Mouse (Mus musculus) A20 (cell line): ENCODE data around the gene Sowahb.

ENCODE experiments used
- DNase-seq: peaks from one replicate; pipeline ENCODE4 v3.0.0-alpha.2; 2011; ENCODE audit warnings: low read depth, low spot score

Sowahb gene

DNA sequence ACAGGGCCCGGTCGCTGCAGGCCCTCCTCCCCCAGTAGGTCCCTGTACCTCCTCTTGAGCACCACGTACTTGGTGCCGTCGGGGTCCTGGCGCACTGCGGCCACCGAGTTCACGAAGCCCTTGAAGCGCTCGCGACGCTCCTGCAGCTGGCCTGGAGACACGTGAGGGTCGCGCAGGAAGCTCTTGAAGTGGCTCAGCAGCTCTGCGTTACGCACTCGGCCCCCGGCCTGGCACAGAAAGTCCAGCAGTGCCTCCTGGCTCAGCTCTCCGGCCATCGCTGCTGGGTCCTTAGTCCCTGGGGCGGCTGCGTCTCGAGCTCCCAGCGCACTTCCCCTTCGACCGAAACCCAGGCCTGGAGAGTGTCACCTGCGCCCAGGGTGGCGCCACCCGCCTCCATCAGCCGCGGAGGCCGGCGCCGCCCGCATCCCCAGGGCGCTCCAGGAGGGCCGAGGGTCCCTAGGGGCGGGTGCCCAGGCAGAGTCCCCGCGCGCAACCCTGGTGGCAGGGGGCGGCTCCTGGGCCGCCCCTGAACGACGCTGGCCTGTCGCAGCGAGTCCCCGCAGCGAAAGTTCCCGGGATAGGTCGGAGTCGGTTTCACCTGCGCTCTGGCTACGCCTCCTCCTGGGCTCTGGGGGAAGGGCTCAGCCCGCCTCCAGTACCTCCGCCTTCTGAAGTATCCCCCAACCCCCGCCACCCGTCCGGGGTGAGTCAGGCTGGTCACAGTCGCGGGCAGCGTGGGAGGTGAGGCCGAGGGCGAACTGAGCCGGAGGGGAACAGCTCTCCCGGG, at the start of gene Sowahb:
Sowahb (minus strand) TSS at position 439 of the 787 bp plus-strand sequence.
- no peak for DNase-seq

GRCm38 (mm10) chr5:93093638-93094527, 49.1 kb upstream of the Sowahb start:
- peak; percentile 75 for DNase-seq

GRCm38 (mm10) chr5:93092857-93093622, 48.2 kb upstream of the Sowahb start, which contains the start of gene Sept11:
Gene Sept11 (plus strand): TSS chr5:93093437.
- peak; percentile 96 for DNase-seq

DNA sequence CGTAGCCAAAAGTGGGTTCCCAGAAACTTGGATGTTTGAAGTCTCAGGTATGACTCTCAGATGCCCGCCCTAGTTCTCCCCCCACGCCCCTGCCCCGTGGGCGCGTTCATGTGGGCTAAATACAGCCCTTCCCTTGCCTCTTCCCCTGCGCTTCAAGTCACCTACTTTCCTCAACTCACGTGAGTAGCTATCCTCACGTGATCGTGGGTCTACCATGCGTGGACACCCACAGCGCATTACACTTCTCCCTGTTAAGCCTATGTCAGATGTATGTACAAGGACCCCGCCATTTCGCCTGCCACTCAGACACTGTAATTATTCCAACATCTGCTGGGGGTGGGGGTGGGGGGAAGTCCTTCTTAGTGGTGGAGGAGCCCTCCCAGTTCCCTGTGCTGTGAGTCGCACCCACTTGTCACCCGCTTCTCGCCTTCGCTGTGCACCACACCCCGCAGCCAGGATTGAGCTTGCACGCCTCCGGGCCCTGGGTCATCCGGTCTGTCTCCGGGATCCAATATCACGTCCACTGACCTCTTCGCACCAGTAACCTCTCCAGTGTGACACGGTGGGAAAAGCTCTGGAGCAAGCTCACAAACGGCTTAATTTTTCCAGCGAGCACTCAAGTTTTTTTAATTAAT, 47.4 kb upstream of the Sowahb start:
- peak; percentile 25 for DNase-seq

- no peak for DNase-seq
Observed at GRCm38 (mm10) chr5:93091266-93091665, 46.4 kb upstream of the Sowahb start.

DNA sequence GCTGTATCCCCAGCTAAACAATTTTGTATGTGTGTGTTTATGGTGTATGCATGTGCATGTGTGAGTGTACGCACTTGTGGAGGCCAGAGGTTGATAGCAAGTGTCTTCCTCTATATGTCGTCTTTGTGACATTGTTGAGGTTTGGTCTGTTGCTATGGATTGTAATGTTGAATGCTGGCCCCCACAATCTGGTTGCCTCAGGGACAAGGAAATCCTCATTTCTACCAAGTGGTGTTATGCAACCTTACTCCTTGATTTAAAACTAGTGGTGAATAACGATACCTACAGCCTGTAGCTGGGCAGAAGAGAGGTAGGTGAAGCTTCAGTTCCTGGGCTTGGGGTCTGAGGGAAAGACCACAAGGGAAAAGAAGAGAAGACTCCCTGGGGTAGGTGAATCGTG, 41.1 kb upstream of the Sowahb start:
- DNase-seq: no peak

DNA sequence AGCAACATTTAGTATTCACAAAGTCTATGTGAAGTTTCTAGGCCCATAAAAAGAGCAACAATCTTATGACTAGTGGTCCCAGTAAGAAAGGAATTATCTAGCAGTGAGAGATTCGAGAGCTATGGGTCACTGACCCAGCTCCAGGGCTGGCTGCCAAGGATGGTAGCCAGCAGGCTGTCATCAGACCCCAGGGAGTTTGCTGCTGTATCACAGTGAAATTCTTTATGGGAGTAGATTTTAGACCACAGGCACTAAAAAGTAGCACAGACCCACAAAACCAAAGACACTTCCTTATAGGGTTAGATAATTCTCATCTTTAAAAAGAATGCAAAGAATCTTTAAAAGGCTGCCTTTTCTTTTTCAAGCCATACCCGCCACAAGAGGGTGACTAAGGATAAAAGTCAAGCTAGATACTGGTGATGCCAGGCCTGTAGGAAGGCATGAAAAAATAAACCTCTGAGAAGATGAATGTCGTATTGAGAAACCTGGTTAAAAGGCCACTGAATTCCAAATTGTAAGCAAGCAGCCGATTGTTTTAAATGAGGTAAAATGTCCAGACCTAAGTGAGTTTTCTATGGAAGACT, 40.3 kb upstream of the Sowahb start:
- DNase-seq: no peak

DNA sequence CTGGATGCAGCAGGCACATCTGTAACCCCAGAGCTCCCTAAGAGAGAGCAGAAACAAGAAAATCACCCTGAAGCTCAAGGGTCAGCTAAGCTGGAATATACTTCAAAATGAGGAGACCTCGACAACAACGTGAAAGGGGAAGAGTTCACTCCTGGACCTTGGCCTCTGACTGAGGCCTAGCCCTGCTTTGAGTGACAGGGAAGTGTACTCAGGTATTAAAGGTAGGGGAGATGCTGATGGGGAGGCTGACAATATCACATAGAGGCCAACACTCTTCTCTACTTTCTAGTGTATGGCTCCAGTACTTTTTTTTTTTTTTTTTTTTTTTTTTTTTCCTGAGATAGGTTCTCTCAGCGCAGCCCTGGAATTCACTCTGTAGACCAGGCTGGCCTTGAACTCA, 34.8 kb upstream of the Sowahb start:
- DNase-seq: no peak

GRCm38 (mm10) chr5:93077661-93078323, 33.0 kb upstream of the Sowahb start:
- DNase-seq: no peak

- DNase-seq: no peak
Observed at GRCm38 (mm10) chr5:93060865-93061264, 16.0 kb upstream of the Sowahb start.

DNA sequence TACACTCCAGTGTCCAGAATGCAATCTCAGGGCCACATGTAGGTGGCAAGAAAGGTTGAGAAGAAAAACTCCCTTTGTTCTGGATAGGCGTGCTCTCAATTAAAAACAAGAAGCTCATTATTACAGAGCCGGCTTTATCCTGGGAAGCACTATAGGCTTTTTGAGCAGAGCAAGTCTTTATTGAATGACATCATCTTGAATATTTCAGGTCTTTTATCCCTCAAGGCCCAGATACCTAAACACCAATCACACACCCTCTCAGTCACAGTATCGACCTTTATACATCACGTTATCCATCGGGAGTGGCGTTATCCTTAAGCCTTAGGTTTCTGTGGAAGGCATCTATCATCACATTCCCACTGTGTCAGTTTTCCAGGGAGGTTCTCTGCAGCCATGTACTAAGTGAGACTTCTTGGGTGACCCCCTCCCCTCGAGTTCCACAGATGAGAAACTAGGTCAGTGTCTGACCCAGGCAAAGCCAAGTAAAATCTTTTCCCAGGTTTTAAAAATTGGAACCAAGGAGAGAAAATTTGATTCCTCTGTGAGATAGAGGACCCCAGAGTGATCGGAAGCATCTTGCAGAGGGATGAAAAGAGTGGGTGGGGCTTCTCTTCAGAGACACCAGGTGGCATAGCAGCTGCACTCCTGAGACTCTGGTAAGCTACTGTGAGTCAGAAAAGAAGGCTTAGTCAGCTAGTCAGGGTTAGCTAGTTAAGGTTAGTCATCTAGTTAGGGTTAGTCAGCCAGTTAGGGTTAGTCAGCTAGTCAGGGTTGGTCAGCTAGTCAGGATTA, 9.0 kb upstream of the Sowahb start:
- DNase-seq: peak; percentile 22

GRCm38 (mm10) chr5:93051951-93052350, 7.1 kb upstream of the Sowahb start:
- DNase-seq: no peak

- no peak for DNase-seq
Observed at GRCm38 (mm10) chr5:93051041-93051440, 6.2 kb upstream of the Sowahb start.

- DNase-seq: no peak
Observed at GRCm38 (mm10) chr5:93049971-93050370, 5.1 kb upstream of the Sowahb start.

- DNase-seq: no peak
Observed at GRCm38 (mm10) chr5:93048481-93049240, 3.8 kb upstream of the Sowahb start.

GRCm38 (mm10) chr5:93046306-93046845, 1.6 kb upstream of the Sowahb start:
- DNase-seq: no peak

GRCm38 (mm10) chr5:93045371-93045714, 521 bp upstream of the Sowahb start:
- DNase-seq: no peak

DNA sequence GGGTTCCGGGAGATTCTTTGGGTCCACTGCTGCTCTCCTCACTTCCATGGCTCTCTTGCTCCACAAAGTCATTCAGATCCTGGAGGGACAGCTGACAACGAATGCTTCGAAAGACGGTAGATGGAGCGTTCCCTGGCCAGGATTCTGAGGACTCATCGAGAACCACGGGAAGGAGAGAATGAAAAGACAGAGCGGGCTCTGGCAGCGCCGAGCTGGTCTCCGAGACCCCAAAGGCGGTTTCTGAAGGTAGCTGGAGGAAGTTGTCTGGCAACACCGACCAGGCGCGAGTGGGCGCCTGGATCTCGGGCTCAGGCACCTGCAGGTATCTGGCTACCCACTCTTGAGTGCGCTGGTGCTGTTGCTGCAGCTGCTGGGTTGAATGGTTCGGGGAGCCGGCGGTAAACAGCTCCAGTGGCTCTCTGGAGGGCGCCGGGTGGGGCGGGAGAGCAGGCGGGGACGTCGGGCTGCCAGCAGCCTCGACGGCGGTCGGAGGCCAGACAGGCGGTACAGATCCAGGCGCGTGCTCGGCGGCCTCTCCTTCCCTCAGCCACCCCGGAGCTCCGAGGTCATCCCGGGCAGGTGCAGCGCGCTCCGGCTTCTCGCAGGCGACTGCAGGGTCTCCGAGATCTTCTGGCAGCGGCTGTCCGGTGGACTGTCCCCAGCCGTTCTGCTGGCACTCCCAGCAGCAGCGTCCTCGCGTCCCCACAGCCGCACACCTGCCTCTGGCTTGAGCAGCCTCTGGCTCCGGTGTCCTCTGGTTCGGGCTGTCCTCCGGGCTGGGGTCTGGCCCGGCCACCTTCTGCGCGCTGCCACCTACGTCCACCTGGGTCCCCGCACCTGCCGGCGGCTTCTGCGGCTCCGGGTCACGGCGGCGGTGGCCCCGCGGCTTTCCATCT, 886 bp downstream of the Sowahb start:
- no peak for DNase-seq
